Mouse (Mus musculus) C2C12 (cell line): ENCODE results near the gene Aox3.

Experiments used
- CEBPB ChIP-seq: IDR thresholded peaks from one replicate; pipeline ENCODE4 v1.6.1; 2011; ENCODE audit warnings: low read depth, mild to moderate bottlenecking, control low read depth, moderate library complexity
- CTCF ChIP-seq: IDR thresholded peaks from one replicate; pipeline ENCODE4 v1.5.1; 2011; ENCODE audit not compliant: control insufficient read depth, insufficient read depth, insufficient read length
- FOSL1 ChIP-seq: IDR thresholded peaks from one replicate; pipeline ENCODE4 v1.8.0; 2011; ENCODE audit warnings: mild to moderate bottlenecking, low read length; ENCODE audit not compliant: poor library complexity, insufficient read depth, severe bottlenecking
- MAX ChIP-seq: IDR thresholded peaks from one replicate; pipeline ENCODE4 v1.6.1; 2011; ENCODE audit warnings: mild to moderate bottlenecking, control low read depth
- MYOD1 ChIP-seq: IDR thresholded peaks from one replicate; pipeline ENCODE4 v1.6.1; 2011; ENCODE audit warnings: low read depth; ENCODE audit not compliant: control insufficient read depth, insufficient read length
- MYOG ChIP-seq: IDR thresholded peaks from one replicate; pipeline ENCODE4 v1.6.1; 2011; ENCODE audit not compliant: control insufficient read depth, insufficient read length; ENCODE audit errors: extremely low read depth
- USF1 ChIP-seq: IDR thresholded peaks from one replicate; pipeline ENCODE4 v1.6.1; 2011; ENCODE audit warnings: low read depth, mild to moderate bottlenecking, control low read depth, moderate library complexity

- no peak for TF ChIP-seq CTCF
- TF ChIP-seq MYOG: no peak
- TF ChIP-seq MYOD1: no peak
- TF ChIP-seq MAX: no peak
- TF ChIP-seq CEBPB: no peak
- no peak for TF ChIP-seq FOSL1
- no peak for TF ChIP-seq USF1
Measured at GRCm38 (mm10) chr1:58213838-58214237, 100.9 kb downstream of the Aox3 start.
